Mouse (Mus musculus) testis, postnatal 10 days (tissue): ENCODE measurements around the gene Slc22a18.

Experiments used
- DNase-seq: peaks from one replicate; pipeline ENCODE4 v3.0.0; 2021; ENCODE audit warnings: low spot score

The Slc22a18 gene

DNA sequence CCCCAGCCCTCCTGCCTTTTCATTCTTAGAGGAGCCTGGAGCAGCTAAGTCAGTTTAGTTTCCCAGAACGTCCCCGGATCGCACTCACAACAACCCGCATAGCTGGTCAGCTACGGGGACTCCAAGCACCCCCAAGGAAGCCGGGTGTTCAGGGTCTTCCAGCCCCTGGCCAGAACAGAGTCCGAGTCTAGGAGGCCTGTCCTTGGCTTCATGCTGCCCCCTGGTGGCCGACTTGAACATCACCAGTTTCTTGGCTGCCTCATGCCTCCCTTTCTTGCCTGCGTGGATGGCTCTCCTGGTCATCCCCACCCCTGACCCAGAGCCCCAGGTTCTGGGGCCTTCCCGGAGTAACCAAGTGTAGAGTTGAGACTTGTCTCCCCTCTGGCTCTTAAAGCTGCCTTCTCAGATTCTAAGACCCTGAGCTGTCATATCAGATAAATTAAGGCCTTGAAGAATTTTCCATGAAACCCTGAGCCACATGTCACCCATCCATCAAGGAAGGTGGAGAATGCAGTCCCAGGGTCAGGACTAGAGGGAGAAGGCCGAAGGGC, 9.6 kb upstream of the Slc22a18 start:
- DNase-seq = peak; percentile 94

DNA sequence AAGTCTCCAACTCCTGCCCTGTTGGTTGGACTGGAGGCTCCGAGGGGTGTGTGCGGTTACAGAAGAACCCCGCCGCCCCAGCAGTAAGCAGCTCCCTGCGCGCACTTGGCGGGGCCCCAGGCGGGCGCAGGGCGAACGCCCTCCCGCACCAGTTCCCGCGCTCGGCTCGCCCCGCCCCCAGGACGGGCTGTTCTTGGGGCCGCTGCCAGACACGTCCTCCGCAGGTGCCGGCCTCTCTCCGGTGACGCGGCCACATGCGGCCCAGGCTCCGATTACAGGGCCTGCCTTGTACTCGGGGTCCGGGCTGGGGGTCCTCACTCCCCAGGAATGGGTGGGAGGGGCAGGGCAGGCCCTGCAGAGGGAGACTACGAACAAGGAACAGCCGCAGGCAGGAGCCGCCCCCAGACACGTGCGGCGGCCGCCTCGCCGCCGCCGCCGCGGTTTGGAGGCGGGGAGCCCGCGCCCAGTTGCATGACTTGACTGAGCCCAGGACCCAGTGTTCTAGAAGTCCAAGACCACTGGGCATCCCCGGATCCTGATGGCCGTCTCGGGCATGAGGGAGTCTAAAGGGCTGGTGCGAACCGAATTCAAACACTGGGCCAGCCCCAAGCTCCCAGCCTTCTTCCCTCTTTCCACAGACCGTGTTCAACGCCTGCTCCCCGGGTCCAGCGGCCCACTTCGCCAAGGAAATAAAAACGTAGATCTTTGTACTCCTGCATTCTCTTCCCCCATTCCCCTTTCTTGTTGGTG, 8.6 kb upstream of the Slc22a18 start:
- DNase-seq = peak; percentile 85

DNA sequence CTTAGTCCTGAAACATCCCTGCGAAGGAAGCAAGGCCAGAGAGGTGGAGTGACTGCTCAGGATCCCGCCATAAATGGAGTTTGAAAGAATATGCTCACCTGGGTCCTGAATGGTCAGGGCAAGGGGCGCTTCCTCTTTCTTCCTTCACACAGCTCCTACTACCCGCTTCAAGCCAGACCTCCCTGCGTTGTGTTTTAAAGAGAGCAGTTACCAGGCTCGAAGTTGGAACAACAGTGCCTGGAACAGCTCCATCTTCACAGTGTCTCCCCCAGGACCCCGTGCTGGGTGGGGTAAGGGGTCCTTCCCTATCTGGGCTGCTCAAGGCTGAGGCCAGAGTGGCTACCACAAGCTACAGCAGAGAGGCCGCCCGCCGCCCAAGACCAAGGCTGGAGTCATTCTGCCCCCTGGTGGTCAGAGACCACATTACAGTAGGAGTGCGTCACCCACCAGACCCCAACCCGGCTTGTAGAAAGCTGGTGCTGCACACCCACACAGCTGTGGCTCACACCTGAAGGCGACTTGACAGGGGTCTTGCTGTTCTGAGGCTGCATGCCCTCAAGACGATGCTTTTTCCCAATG, 7.3 kb upstream of the Slc22a18 start:
- peak; percentile 94 for DNase-seq

DNA sequence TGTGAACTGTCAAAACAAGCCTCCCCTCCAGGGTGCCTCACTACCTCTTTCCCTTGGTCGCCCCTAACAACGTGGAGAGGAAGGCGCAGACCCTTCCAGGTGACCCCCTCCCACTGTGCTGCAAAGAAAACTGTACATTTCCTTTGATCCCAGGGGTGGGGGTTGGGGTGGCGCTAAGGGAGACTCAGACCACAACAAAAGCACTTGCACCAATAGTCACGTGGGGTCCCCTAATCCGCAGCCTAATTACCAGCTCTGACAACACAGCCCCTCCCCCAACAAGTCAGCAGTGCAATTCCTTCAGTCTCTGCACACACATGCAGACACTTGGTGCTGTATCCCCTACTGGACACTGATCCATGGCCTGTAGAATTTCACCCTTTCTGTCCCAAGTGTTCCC, 5.8 kb upstream of the Slc22a18 start:
- no peak for DNase-seq

DNA sequence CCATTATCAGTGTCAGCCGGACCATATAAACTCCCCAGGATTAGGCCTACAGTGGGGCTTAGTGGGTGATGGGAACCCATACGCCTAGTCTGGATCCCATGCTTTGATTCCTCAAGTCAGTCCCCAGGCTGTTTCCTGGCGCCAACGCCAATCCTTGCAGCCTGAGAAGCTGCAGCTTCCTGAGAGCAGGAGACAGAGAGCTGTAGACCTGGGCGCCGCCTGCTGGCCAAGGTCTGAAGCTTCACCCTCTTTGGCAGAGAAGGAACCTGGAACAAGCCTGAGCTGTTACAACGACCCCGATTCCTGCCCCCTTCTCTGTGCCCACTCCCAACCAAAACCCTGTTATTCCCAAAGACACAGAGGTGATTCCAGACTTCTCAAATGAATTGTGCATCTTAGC, 3.6 kb upstream of the Slc22a18 start:
- DNase-seq = peak; percentile 89

DNA sequence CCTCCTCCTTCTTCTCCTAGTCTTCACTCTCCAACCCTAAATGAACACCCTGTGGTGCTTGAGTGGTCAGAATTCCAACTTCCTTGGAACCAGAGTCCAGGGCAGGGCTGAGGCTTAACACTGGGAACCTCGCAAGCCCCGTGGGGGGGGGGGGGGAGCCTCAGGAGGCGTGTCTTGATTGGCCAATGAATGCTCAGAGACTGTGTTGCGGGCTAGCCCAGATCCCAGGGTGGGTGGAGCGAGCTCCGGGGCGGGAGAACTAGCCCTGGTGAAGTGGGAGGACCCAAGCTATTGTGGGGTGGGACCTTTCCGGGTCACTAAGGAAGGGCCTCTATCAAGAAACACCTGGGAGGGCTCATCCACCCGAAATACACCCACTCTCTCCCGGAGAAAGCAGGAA, 1.3 kb downstream of the Slc22a18 start:
- no peak for DNase-seq

DNA sequence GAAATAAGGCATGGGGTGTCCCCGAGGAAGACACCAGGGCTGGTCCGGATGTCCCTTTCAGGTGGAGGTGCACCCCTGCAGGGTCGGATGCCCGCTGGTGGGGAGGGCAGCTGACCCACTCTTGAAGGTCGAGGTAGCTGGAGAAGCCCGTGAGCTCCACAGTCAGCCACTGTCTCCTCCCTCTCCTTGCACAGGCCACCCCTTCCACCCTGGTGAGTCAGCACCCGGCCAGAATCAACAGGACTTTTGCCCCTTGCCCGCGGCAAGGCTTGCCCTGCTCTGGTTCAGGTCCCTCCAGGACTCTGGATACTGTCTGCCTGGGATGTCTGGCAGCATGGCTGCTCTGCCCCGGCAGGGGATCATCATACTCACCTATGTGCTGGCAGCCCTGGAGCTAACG, 2.3 kb downstream of the Slc22a18 start:
- no peak for DNase-seq

DNA sequence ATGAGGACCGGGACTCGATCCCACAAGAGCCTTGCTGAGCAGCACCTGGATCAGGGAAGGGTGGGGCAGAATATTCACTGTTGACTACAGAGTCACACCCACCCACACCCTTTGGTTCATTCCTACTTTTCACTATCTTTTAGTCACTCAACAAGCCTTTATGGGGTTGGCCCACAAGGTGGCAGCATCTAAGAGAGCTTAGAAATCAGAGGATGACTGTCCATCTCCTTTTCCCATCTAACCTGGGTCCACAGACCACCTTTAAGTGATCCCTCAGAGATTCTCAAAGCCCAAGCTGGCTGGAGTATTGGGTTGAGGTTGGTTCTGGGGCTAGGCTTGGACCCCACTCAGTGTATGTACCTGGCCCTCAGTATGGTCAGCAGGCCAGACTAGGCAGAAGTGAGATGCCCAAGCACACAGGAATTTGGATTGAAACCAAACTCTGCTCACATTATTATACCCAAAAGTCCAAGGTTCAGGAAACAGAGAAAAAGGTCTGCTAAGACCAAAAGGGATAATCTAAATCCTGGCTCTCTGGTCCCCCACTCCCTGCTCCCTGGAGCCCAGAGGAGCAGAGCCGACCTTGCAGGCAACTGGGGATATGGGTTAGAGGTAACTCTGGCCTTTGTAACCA, 3.3 kb downstream of the Slc22a18 start:
- no peak for DNase-seq

DNA sequence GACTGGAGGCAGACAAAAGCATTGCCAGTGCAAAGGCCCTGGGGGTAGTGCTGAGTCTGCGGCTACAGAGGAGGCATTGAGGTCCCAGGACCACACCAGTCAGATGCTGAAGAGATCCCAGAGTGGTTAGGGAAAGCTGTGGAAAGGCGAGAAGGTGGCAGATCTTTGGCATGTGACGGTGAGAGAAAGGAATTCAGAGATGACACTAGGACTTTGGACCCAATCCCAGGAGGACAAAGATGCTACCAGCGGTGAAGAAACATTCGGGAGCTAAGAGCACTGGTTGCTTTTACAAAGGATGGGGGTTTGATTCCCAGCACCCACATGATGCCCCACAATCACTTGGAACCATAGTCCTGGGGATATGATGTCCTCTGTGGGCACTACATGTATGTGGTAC, 4.3 kb downstream of the Slc22a18 start:
- no peak for DNase-seq

DNA sequence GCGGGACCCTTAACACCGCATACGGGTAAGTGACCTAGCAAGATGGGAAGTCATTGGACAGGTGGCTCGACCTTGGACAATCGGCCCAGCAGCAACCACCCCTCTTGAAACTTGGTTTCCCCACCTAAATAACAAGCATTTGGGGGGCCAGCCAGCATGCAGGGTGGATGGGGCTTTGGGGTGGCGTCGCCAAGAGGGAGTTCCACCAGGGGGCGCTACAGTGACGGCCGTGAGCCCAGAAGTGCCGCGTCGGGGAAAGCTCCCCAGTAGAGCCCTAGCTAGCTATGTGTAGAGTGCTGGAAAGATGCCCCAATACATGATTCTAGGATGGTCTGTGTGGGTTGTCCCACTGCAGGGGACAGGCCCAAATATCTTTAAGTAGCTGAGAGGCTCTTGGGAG, 7.0 kb downstream of the Slc22a18 start:
- peak; percentile 88 for DNase-seq

DNA sequence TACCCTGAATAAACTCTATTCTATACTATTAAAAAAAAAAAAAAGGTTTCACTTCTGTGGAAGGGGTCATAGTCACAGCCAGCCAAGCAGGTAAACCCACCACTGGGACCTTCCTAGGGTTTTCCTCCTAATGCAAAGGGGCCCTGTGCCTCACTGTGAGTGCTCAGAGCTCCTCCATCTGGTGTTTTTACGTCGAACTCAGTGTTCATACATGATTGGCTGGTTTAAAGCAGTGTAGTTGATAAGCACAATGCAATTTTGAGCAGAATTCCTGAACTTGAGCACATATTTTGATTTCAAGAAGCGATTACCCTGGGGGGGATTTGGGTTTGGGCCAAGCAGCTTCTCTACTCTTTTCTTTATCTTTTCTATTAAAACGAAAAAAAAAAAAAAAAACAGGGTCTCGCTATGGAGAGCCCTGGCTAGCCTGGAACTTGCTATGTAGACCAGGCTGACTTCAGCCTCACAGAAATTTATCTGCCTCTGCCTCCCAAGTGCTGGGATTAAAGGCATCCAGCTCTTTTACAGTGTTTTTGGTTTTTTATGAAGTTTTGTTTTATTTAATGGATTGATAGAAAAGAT, 8.4 kb downstream of the Slc22a18 start:
- DNase-seq = no peak

DNA sequence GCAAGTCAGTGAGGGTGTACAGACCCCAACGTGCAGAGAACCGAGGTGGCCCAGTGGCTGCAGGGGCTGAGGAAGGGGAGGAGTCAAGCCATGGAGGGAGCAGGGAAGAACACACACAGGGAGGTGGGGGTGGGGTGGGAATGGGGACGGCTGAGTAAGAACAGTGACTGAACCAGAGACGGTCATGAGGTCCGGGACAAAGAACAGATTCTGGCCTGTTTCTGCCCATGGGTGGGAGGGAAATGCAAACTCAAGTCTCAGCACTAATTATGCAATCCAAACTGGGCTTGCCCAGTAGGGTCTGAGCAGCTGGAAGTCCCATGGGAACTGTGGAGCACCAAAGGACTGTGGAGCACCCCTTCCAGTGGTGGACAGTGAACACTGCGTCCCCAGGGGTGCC, 9.0 kb downstream of the Slc22a18 start:
- no peak for DNase-seq

DNA sequence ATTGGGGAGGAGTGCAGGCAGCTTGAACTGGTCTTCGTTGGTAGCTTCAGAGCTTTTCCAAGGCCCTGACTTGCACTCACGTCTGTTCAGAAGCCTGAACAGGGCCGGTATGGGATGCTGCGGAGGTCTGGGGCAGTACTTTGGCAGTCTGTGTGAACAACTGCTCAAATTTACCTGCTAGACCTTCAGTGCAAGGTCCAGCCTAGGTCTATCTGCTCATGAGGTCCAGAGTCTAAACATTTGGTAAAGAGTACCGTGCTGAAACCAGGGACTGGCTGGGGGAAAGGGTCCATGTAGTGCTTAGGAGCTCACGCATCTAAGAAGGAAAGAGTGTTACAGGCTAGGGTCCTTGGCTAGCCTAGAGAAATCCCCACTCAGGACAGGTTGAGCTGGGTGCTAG, 16.2 kb downstream of the Slc22a18 start:
- DNase-seq = no peak

DNA sequence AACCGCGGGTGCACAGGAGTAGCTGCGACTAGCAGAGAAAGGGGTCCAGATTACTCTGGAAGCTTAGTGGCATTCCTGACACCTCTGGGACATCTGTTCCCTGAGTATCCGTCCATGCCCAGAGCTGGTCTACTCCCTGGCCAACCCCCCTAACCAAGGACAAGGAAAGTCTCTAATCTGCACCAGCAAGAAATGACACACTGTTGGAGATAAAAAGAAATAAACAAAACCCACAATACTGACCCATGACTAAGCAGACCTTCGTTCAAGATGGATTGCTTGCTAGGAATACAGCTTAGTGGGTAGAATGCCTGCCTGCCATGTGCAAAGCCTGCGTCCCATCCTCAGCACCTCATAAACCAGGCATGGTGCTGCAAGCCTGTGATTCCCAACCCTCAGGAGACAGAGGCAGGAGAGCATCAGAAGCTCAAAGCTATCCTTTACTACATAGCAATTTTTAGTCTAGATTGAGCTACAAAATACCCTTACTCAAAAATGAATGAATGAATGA, 20.1 kb downstream of the Slc22a18 start:
- DNase-seq = no peak

DNA sequence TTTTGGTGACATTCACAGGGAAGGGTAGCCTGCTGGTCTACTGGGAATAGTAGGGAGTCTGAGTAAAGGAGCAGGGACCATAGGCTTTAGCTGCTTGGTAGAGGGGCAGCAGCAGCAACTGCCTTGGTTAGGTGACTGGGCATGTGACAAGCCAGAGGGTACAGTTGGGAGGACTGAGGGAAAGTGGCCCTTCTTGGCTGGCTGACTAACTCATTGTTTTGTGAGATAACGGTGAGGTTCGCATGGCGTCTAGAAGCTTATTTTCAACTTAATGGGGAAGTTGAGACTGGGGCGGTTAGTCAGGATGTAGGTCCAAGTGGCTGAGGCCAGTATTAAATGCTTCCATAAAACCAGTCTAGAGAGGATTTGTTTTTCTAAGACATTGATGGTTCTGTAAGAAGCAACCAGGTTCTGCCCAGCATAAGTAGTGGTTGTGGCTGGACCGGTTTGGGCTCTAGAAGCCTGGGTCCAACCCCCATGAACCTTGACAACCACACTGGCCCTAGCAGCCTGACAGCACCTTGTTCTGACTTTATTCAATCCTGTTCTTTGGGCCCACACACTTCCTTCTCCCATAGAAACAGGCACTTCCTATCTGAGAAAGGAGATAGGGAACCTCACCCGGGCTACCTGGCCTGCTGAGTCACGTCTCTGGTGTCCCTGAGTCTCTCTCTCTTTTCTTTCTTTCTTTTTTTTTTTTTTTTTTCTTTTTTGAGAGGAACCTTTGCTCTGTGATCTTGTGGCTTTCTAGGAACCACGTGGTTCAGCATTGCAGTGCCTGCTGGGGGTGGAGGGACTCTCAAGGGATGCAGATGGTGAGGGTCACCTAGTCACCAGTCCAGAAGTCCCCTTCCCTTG, 21.8 kb downstream of the Slc22a18 start:
- no peak for DNase-seq

DNA sequence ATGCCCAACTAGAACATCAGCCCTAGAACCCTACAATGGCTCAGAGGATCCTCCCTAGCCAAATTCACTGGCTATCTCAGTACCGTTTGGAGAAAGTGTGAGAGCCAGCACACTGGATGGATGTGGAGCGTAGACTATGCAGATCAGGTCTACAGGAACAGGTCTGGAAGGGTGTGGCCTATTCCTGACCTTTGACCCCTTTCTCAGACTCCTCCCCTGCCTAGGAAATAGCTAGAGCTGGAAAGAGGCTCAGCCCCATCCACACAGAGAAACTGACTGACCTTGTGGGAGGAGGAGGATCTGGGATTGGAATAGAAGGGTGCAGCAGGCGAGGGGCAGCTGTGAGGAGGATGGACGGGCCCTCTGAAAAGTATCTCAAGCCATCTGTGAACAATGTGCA, 25.0 kb downstream of the Slc22a18 start:
- DNase-seq = no peak

DNA sequence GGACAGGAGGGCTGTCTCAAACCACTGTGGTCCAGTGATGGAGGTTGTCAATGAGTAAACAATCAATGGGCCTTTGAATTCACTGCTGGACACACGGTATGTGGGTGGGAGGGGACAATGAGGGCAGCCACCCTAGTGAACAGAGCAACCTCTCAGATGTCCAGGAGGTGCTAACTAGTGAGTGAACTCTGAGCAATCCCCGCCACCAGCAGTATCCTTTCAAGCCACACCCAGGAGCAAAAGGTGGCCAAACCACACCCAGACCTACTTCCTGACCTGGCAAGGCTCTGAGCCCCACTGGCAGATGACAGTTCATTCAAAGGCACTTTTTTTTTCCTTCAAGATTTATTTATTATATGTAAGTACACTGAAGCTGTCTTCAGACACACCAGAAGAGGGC, 27.4 kb downstream of the Slc22a18 start:
- DNase-seq = no peak

DNA sequence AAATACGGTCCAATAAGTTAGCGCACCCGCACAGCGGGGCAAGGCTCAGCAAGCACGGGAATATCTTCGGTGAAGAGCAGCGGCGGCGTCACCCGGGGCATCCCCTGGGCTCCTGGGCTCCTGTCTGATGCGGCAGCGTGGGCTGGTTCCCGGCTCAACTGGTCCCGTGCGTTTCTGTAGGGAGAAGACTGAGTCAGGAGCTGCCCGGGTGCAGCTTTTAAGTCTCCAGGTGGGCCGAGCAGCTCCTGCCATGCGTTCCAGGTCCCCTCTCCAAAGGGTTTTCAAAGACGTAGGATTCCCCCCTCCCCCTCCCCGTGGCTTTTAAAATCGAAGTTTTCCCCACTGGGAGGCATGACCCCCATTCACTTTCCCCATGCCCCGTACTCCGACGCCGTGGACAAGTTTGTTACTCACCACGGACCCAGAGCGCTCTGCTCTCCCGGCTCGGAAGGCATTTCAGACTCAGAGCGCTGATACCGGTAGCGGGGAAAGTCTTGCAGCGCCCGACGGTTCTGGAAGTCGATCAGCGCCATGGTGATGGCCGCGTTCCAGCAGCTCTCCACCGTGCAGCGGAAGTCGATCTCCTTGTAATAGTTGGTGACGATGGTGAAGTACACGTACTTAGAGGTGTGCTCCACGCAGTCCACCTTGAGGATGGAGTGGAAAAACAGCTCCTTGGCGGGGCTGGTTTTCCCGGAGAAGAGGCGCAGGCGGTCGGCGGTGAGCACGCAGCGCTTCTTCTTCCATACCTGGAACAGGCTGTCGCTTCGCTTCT, 28.3 kb downstream of the Slc22a18 start:
- DNase-seq = peak; percentile 63

DNA sequence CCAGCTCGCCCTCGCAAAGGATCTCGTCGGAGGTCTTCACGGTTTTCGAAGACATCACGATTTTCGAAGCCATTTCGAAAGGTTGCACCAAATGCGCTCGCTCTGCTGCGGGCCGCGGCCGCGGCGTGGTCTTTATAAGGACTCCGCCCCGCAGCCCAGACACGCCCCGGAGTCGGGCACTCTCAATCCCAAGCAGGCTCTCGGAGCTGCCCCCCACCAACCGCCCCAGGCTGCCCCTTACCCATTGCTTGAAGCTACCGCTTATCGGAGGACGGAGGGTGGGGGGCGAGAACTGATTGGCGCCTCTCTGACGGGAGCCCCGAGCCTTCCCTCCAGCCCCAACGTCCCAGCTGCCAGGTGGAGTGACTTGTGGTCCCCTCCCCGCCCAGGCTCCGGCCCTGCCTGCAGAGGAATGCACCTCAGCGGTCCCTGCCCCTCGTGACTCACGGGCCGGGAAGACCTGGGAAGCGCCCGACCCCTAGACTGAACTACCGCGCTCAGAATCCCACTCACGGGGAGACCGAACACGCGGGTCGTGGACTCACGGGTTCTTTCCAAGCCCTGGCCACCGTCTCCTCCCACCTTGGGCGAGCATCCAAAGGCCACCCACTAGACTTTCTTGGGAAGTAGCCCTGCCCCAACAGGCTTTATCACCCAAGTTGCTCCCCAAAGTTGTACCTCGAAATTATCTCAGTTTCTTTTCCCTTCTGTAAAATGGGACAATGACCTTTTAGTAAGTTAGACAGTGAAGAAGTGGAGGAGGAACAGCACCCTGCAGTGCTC, 29.1 kb downstream of the Slc22a18 start, which contains the start of gene Phlda2:
TSS of gene Phlda2 (minus strand) at position 733 of the 783 bp plus-strand sequence.
- DNase-seq = peak; percentile 56

DNA sequence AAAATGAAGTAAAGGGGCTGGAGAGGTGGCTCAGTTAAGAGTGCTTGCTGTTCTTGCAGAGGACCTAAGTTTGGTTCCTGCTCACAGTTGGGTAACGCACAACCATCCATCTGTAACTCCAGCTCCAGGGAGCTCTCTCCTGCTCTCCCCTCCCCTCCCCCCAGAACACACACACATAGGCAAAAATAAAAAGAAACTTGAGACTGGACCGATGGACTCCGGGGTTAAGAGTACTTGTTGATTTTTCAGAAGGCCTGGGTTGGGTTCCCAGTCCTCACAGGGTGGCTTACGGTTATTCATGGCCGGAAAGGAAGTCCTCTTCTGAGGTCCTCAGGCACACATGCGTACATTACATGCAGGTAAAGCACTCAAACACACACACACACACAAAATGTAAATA, 30.4 kb downstream of the Slc22a18 start:
- DNase-seq = no peak
